Mouse (Mus musculus) heart, adult 2 months (tissue): ENCODE data around the gene Crybb1. TPM values are rescaled to one million over a fixed set of nuclear protein-coding genes. Genes with fewer than 3 reads are reported as not detected.

Experiments used
- DNase-seq, 2 experiments: peaks; one replicate each; pipeline ENCODE4 v3.0.0; 2021
- H3K27ac ChIP-seq: fragments of 200-600 bp; 2 replicates; pipeline ENCODE4 v1.8.1; 2022
- H3K27me3 ChIP-seq: fragments of 200-500 bp; 2 replicates; pipeline ENCODE4 v1.6.1; 2012; ENCODE audit warnings: mild to moderate bottlenecking, low read length, inconsistent platforms, mixed read lengths; ENCODE audit not compliant: control insufficient read depth, insufficient read depth
- H3K36me3 ChIP-seq: fragments of 200-500 bp; 2 replicates; pipeline ENCODE4 v1.6.1; 2012; ENCODE audit warnings: low read length, inconsistent platforms; ENCODE audit not compliant: control insufficient read depth, insufficient read depth
- H3K4me1 ChIP-seq: fragments of 200-500 bp; 2 replicates; pipeline ENCODE4 v1.6.1; 2011; ENCODE audit warnings: low read length; ENCODE audit not compliant: control insufficient read depth, insufficient read depth
- H3K4me3 ChIP-seq: fragments of 200-600 bp; 2 replicates; pipeline ENCODE4 v1.8.1; 2022
- H3K79me2 ChIP-seq: fragments of 200-500 bp; replicated peaks from 2 replicates; pipeline ENCODE4 v1.6.1; 2012; ENCODE audit warnings: mild to moderate bottlenecking, inconsistent platforms, low read length, moderate library complexity, mixed read lengths; ENCODE audit not compliant: control insufficient read depth, insufficient read depth
- H3K9ac ChIP-seq: fragments of 200-500 bp; 2 replicates; pipeline ENCODE4 v1.6.1; 2012; ENCODE audit warnings: low read depth, mild to moderate bottlenecking, control low read depth, inconsistent platforms, low read length, mixed read lengths
- CTCF ChIP-seq: fragments of 200-600 bp; IDR thresholded peaks from 2 replicates; pipeline ENCODE4 v1.8.1; 2022; ENCODE audit warnings: antibody characterized with exemption, mild to moderate bottlenecking, moderate library complexity
- EP300 ChIP-seq: fragments of 200-500 bp; IDR thresholded peaks from 2 replicates; pipeline ENCODE4 v1.6.1; 2011; ENCODE audit warnings: low read depth, low read length, control low read depth; ENCODE audit not compliant: insufficient read depth
- POLR2A ChIP-seq: fragments of 200-500 bp; IDR thresholded peaks from 2 replicates; pipeline ENCODE4 v1.6.1; 2011; ENCODE audit warnings: mild to moderate bottlenecking, low read depth, low read length, control low read depth; ENCODE audit not compliant: insufficient read depth
- WGBS: fragments of 180-500 bp; shearing (Covaris S2); methylation state at CpG from one replicate; pipeline ENCODE4 v1.1.7; 2018; 5-methylcytosine and 5-hydroxymethylcytosine counted together
- intact Hi-C: fragments of 180-260 bp; cut with DNase I; formaldehyde crosslinking; loops from one replicate; pipeline ENCODE4 v1.15.1; 2025
- polyA plus RNA-seq: library from polyadenylated mRNA; depleted of rRNA; stranded (reverse); fragments of >200 nt; gene quantifications from 2 replicates; pipeline ENCODE4 v1.2.3, GENCODE M21; 2012
- total RNA-seq, 2 experiments: library from RNA; stranded (reverse); gene quantifications; 2 replicates each; pipeline ENCODE4 v1.2.3; 2021

The Crybb1 gene
- total and polyA plus RNA-seq, 3 experiments, result 1.5 to 3.3 (median 2.3) TPM

DNA sequence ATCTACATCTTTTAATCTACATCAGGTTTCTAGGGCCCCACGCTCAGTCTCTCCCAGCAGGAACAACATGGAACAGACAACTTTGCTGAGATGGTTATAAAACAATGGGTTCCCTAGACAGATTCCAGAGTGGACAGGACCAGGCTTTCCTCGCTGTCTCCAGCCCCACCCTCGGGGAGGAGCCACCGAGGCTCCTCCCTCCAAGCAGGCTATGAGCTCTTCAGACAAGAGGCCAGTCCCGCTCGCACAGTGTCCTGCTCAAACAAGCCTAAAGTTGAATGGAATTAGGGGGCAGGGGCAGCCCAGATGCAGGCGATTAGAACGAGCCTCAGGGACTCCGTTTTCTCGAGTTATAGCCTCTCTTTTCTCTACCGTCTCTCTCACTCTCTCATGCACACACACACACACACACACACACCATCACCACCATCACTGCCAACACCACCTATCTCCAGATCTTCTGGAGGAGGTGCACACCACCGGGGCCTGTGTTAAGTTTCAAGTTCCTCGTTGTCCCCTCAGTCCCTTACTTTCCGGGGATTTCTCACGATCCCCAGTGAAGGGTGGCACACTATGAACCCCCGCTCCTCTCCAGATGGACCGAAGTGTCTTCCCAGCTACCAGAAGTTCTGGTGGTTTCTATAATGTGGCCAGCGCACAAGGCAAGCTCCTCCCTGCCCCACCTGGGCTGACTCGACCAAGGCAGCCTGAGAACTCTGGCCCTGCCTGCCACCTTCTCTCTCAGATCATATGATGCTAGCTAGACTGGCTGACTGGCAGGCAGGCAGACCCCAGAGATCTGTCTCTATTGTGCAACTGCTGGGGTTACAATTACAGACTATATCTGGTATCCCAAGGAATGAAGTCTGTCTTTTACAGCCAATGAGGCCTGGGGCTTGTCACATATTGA is 42.0 kb upstream of the Crybb1 start:
- Histone ChIP-seq H3K27me3 (no peaks in the 10 kb centered on the region), H3K36me3 (no peaks in the 10 kb centered on the region), H3K4me3 (no peak overlapping the region), H3K4me1 (no peaks in the 10 kb centered on the region), H3K79me2 (no peaks in the 10 kb centered on the region), H3K27ac (no peak overlapping the region), H3K9ac (no peak overlapping the region)
- WGBS, result 55% methylated on average over 19 of the region's 19 CpGs
- no peak for TF ChIP-seq CTCF
- no peak for TF ChIP-seq POLR2A
- no peak for DNase-seq
- intact Hi-C loops, result loop anchor here (2.0 kb wide), 1 partner anchor 215 kb away; no protein-coding TSS in a partner anchor

DNA sequence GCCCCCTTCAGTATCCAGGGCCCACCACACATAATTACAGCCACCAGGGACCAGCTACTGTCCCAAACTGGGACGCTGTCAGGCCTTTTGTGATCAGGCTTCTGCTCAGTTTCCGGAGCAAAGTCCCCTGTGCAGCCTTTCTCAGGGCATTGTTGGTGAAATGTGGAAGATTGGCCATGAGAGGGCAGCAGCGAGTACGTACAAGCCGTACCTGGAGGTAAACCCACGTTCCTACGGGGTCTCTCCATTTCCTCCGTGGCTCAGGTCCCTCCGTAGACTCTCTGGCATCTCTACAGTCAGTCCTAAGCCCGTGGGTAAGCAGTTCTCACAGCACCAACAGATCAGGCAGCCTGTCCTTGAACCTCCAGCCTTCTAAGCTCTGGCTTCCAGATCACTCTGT is 41.2 kb upstream of the Crybb1 start:
- H3K36me3 ChIP-seq, result no peaks in the 10 kb centered on the region
- no peaks in the 10 kb centered on the region for H3K79me2 ChIP-seq
- no peaks in the 10 kb centered on the region for H3K4me1 ChIP-seq
- intact Hi-C loops, result loop anchor here (2.0 kb wide), 1 partner anchor 214 kb away; no protein-coding TSS in a partner anchor
- H3K27ac ChIP-seq, result no peak overlapping the region
- H3K4me3 ChIP-seq, result no peak overlapping the region
- 4% methylated on average over 10 of the region's 10 CpGs for WGBS
- TF ChIP-seq CTCF (peak; percentile 79), POLR2A (no peak)
- no peak overlapping the region for H3K9ac ChIP-seq
- no peaks in the 10 kb centered on the region for H3K27me3 ChIP-seq
- peak; percentile 36 to 65 for DNase-seq

DNA sequence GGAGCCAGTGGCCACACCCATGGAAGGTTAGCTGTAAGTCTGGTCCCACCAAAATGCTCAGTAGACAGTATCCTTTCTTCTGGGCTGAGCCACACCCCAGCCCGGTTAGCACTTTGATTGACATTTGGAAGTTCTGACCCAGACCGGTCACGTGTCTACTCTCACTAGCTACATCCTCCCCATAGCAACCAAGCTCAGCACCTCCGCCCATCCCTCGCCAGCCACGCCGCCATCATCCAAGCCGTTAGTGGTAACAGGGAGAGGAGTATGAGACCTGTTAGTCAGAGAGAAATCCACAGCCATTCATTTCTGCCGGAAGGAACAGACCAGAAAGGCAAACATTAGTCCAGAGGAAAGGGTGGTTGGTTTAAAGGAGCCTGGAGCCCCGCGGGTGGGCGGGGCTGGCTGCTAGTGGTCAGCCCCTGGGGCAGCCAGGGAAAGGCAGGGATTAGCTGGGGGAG is 40.3 kb upstream of the Crybb1 start:
- Histone ChIP-seq H3K36me3 (no peaks in the 10 kb centered on the region), H3K79me2 (no peaks in the 10 kb centered on the region), H3K4me1 (peaks cover 2% of the 10 kb centered on the region; the same call in 1 of the 2 replicates), H3K27ac (no peak overlapping the region), H3K27me3 (no peaks in the 10 kb centered on the region), H3K4me3 (no peak overlapping the region), H3K9ac (no peak overlapping the region)
- no peak for DNase-seq
- intact Hi-C loops, result loop anchor here (2.0 kb wide), 1 partner anchor 213 kb away; no protein-coding TSS in a partner anchor
- TF ChIP-seq EP300 (no peak), CTCF (no peak), POLR2A (no peak)
- WGBS, result 29% methylated on average over 12 of the region's 12 CpGs

DNA sequence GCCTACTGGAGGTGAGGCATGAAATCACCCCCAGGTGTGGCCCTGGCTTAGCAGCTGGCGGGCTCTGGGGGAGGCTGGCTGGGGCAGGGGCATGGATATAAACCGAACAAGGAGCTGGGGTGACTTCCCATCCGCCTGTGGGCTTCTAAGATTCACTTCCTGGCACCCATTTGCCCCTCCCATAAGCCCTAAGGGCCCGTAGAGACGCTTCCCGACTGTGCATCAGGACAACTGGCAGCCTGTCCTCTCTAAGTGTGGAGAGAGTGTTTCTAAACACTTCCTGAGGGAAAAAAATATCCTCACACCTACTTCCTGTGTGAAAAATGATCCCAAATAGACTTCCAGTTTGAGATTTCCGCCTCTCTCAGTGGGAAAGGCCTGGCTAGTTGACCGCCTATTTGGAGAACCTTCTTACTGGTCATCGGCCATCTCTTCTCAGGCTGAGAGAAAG is 39.8 kb upstream of the Crybb1 start:
- WGBS, result 41% methylated on average over 9 of the region's 9 CpGs
- H3K36me3 ChIP-seq, result no peaks in the 10 kb centered on the region
- H3K27ac ChIP-seq, result peak overlapping the region; percentile 23; the same call in 1 of the 2 replicates
- intact Hi-C loops, result loop anchor here (2.0 kb wide), 1 partner anchor 213 kb away; no protein-coding TSS in a partner anchor
- no peak overlapping the region for H3K9ac ChIP-seq
- TF ChIP-seq EP300, result no peak
- TF ChIP-seq POLR2A, result no peak
- no peak for TF ChIP-seq CTCF
- no peak for DNase-seq
- H3K4me1 ChIP-seq, result peaks cover 2% of the 10 kb centered on the region; the same call in 1 of the 2 replicates
- no peak overlapping the region for H3K4me3 ChIP-seq
- H3K79me2 ChIP-seq, result no peaks in the 10 kb centered on the region
- H3K27me3 ChIP-seq, result no peaks in the 10 kb centered on the region

DNA sequence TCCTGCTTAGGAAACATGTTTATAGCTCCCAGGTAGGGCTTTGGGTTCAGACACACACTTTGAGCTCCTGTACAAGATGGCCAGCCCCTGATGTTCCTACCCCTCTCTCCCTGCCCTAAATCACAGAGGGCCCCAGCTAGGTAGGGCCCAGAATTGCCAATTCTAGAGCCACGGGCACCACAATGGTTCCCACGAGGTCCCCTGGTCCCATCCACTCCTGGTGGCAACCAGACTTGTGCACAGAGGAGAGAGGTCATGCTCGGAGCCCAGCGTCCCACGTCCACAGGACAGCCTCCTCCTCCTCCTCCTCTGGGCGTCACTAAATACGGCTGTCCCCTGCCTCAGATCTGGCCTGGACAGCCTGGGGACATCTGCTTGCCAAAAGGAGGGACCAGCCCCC is 39.3 kb upstream of the Crybb1 start:
- no peaks in the 10 kb centered on the region for H3K79me2 ChIP-seq
- intact Hi-C loops, result no loop called here
- H3K36me3 ChIP-seq, result no peaks in the 10 kb centered on the region
- no peak overlapping the region for H3K4me3 ChIP-seq
- H3K4me1 ChIP-seq, result peaks cover 2% of the 10 kb centered on the region; the same call in 1 of the 2 replicates
- no peak overlapping the region for H3K27ac ChIP-seq
- WGBS, result 81% methylated on average over 7 of the region's 7 CpGs
- no peak for DNase-seq
- H3K27me3 ChIP-seq, result no peaks in the 10 kb centered on the region
- H3K9ac ChIP-seq, result no peak overlapping the region
- no peak for TF ChIP-seq EP300
- no peak for TF ChIP-seq POLR2A
- no peak for TF ChIP-seq CTCF

DNA sequence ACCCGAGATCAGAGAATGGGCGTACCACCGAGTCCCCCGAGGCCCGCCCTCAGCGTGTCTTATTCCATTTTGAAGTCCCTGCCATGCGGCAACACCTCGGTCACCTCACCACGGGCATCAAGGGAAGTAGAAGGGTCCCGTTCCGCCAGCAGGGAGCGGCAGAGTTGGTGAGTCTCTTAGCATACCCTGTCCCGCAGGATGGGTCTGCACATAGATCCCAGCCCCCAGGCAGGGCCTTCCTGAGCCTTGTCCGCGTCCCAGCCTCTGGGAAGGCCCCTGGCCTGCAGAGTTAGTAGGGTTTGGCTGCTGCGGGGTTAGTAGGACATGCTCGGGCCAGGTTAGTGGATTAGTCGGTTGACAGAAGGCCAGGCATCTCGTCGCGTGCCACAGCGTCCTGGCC is 38.6 kb upstream of the Crybb1 start:
- H3K27ac ChIP-seq, result no peak overlapping the region
- H3K9ac ChIP-seq, result no peak overlapping the region
- H3K27me3 ChIP-seq, result no peaks in the 10 kb centered on the region
- 77% methylated on average over 22 of the region's 22 CpGs for WGBS
- intact Hi-C loops, result no loop called here
- H3K79me2 ChIP-seq, result no peaks in the 10 kb centered on the region
- no peak overlapping the region for H3K4me3 ChIP-seq
- no peak for DNase-seq
- H3K36me3 ChIP-seq, result no peaks in the 10 kb centered on the region
- peaks cover 2% of the 10 kb centered on the region; the same call in 1 of the 2 replicates for H3K4me1 ChIP-seq
- TF ChIP-seq EP300 (no peak), POLR2A (no peak), CTCF (no peak)
